Mouse (Mus musculus) urinary bladder, adult 2 months (tissue): ENCODE results near the gene N4bp3. TPM values are rescaled to one million over a fixed set of nuclear protein-coding genes. Genes with fewer than 3 reads are reported as not detected.

Experiments
- DNase-seq: peaks from one replicate; pipeline ENCODE4 v3.0.0; 2022; ENCODE audit warnings: low spot score
- polyA plus RNA-seq: library from polyadenylated mRNA; depleted of rRNA; stranded (reverse); fragments of >200 nt; gene quantifications from 2 replicates; pipeline ENCODE4 v1.2.3, GENCODE M21; 2012; rRNA removed

The N4bp3 gene
- polyA plus RNA-seq, 1 experiment: 4.2 TPM

DNA sequence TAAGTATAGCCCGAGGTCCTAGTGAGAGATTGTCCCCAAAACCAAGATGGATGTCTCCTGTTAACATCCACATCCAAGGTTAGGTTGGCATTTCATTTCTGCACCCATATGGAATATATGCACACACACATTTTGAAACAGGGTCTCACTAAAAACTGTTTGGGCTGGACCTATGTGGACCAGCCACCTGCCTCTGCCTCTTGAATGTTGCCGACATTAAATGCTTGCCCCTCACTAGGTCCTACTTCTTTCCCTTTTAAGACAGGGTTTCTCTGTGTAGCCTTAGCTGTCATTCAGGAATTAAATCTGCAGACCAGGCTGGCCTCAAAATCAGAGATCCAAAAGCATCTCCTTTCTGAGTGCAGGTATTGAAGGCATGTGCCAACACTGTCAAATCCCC lies 53.1 kb downstream of the N4bp3 start:
- DNase-seq: no peak

DNA sequence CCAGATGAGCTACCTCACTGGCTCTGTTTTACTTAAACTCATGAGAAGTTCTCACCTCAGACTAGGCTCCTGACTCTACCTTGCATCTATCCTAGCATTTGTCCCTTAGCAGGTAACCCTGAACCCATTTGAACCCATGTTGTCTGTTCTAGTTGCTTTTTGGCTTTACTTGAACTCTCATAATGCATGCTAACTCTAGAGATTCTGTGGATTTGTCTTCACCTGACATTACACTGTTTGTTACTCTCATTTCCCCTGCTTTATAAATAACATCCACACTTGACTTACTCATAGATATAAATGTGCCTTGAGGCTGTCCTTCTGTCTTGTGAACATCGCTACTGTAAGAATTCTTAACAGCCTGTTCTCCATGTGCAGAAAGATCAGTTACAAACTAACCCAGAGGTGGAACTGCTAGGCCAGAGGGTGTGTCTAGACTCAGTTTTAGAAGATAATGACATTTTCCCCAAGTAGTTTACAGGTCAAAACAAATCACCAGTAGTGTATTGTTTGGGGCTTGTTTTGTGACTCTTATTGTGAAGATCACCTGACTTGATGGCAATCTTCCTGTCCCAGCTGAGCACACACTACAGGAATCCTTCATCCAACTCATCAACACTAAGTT lies 55.1 kb downstream of the N4bp3 start:
- DNase-seq: no peak

DNA sequence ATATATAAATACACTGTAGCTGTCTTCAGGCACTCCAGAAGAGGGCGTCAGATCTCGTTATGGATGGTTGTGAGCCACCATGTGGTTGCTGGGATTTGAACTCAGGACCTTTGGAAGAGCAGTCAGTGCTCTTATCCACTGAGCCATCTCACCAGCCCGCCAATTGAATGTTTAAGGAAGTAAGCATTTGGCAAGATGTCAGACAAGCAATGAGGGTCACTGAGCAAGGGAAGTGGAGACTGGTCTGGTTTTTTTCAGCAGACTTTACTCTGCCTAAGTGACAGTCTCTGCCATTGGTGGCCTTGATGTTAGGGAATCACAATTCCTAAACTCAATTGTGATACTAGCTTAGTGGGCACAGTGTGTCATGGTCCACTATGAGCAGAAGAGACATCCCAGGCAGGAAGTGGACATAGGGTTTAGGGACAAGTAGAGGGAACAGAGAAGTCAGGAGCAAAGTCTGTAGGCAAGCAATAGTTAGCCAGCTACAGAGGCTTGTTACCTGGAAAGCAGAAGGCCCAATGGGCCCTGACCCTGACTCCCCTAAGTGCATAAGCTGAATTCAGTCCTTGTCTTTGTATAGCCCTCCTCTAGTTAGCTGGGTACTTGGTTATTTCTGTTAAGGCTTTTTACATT lies 55.8 kb downstream of the N4bp3 start:
- no peak for DNase-seq

DNA sequence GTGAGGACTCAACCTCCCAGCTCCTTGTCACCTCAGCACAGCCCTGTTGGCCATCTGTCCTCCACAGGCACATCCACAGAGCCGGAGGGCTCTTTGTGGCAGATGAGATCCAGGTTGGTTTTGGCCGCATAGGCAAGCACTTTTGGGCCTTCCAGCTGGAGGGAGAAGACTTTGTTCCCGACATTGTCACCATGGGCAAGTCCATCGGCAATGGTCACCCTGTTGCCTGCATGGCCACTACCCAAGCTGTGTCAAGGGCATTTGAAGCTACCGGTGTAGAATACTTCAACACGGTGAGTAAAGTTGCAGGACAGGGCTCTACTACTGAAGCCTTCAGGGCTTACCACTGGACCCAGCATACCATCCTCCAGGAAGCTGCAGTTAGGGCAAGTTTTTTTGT lies 56.8 kb downstream of the N4bp3 start:
- no peak for DNase-seq

DNA sequence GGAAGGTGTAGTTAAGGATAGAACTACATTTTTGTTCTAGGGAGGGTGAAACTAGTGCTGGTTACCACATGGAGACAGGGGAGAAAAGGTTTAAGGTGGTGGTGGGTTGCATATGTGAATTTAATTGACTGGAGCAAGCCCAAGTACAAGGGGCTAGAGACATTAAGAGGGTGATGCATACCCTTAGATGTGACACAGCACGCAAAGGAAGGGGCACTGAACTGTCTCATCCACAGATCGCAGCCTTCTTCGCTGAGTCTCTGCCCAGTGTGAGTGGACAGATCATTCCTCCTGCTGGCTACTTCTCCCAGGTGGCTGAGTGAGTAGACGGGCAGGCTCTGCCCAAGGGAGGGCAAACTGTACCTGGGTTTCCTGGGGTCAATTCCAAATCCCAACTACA lies 57.3 kb downstream of the N4bp3 start:
- DNase-seq: no peak

Other genes starting within 250 kb of the N4bp3 start
- 14.3 and 19.3 TPM in 2 replicates for gene Phykpl, start 66.1 kb downstream of the N4bp3 start, polyA plus RNA-seq
- gene Hnrnpab, start 44.0 kb downstream of the N4bp3 start, polyA plus RNA-seq: 198 and 201 TPM in 2 replicates
- gene Nhp2, start 31.1 kb downstream of the N4bp3 start, polyA plus RNA-seq: 48.8 and 55.7 TPM in 2 replicates
- gene Rmnd5b, start 14.9 kb downstream of the N4bp3 start, polyA plus RNA-seq: 35.3 and 43.4 TPM in 2 replicates
- gene D930048N14Rik, start 112 bp upstream of the N4bp3 start, polyA plus RNA-seq: 15.1 and 20.6 TPM in 2 replicates
- 33.4 and 45.1 TPM in 2 replicates for gene 0610009B22Rik, start 38.0 kb upstream of the N4bp3 start, polyA plus RNA-seq
- gene Sec24a, start 112.8 kb upstream of the N4bp3 start, polyA plus RNA-seq: 8.5 and 10.6 TPM in 2 replicates
- gene Sar1b, start 112.8 kb upstream of the N4bp3 start, polyA plus RNA-seq: 98.5 and 124 TPM in 2 replicates
- 10.6 and 16.1 TPM in 2 replicates for gene Jade2, start 206.8 kb upstream of the N4bp3 start, polyA plus RNA-seq